Mouse (Mus musculus) CD4-positive, CD25-positive, alpha-beta regulatory T cell, adult 9 weeks (primary cell): ENCODE results near the gene Clns1a. TPM values are rescaled to one million over a fixed set of nuclear protein-coding genes. Genes with fewer than 3 reads are reported as not detected.

Experiments
- polyA plus RNA-seq: library from polyadenylated mRNA; unstranded; fragments of 100-300 nt; shearing (Covaris generic); gene quantifications from one replicate; pipeline ENCODE4 v1.2.1, GENCODE M21; 2017

Clns1a gene
- polyA plus RNA-seq: 157 TPM

GRCm38 (mm10) chr7:97696506-97697254 is at the start of gene Clns1a:
Clns1a (plus strand) TSS chr7:97696634.

GRCm38 (mm10) chr7:97737638-97738456 is 41.4 kb downstream of the Clns1a start, which contains the start of gene Aqp11:
Aqp11 (minus strand) TSS chr7:97738289.

Other genes with a start within 250 kb of the Clns1a start
- not detected for gene Kctd14, start 245.3 kb upstream of the Clns1a start, polyA plus RNA-seq
- 60.9 TPM for gene Ints4, start 215.7 kb upstream of the Clns1a start, polyA plus RNA-seq
- gene Aamdc, start 117.1 kb upstream of the Clns1a start, polyA plus RNA-seq: 55.8 TPM
- 17.9 TPM for gene Rsf1, start 116.7 kb upstream of the Clns1a start, polyA plus RNA-seq
- gene Aqp11, start 41.7 kb downstream of the Clns1a start, polyA plus RNA-seq: 2.3 TPM
- gene Pak1, start 91.9 kb downstream of the Clns1a start, polyA plus RNA-seq: 9.0 TPM
- not detected for gene Gdpd4, start 223.3 kb downstream of the Clns1a start, polyA plus RNA-seq